Mouse (Mus musculus) stomach, postnatal 0 days (tissue): ENCODE measurements around the gene Orc5.

Experiments used
- CTCF ChIP-seq: IDR thresholded peaks from 2 replicates; pipeline ENCODE4 v1.5.1; 2016; ENCODE audit warnings: antibody characterized with exemption, low read depth, mild to moderate bottlenecking, moderate library complexity
- EP300 ChIP-seq: optimal IDR thresholded peaks from 2 replicates; pipeline ENCODE3; 2016; ENCODE audit warnings: antibody characterized with exemption

DNA sequence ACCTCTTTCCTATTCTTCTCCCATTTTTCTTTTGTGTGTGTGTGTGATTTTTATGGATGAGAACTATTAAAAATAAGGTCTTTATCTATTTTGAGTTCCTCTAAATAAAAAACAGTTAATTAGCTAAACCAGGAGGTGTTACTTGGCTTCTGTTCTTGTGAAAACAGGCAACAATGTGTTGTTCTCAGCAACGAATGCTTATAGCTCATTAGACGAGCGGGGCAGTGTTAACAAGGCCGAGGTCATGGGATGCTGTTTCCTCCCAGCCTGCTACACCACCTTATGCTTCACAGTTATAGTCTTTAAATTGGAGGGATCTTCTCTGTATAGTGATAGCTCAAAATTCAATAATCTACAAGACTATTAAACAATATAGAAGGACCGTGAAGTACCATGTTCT lies 17.7 kb downstream of the Orc5 start:
- no peak for TF ChIP-seq CTCF
- TF ChIP-seq EP300, result no peak
